Mouse (Mus musculus) midbrain, embryonic 14.5 days (tissue): Measurements from ENCODE around the gene Fiz1. TPM values are rescaled to one million over a fixed set of nuclear protein-coding genes. Genes with fewer than 3 reads are reported as not detected.
"Not testable (repeated sequence)": the region's sequence is repeated elsewhere in the genome, so short reads cannot be mapped to it uniquely, and the experiment has no call there.

Source experiments
- ATAC-seq: fragments of 200-750 bp; cut with Nextera tagmentation; 2 replicates; pipeline ENCODE4 v1.8.0; 2017; ENCODE audit warnings: moderate number of reproducible peaks, moderate library complexity; ENCODE audit not compliant: low FRiP score, low TSS enrichment
- DNase-seq: peaks from one replicate; pipeline ENCODE4 v3.0.0-alpha.2; 2015
- H3K27ac ChIP-seq: fragments of 300-500 bp; sonication (generic); replicated peaks from 2 replicates; pipeline ENCODE4 v1.5.1; 2014; ENCODE audit warnings: mild to moderate bottlenecking, low read depth, low read length, moderate library complexity
- H3K27me3 ChIP-seq: fragments of 300-500 bp; sonication (generic); 2 replicates; pipeline ENCODE4 v1.6.1; 2014; ENCODE audit warnings: low read length, control low read depth, mixed read lengths; ENCODE audit not compliant: control insufficient read depth, insufficient read depth
- H3K36me3 ChIP-seq: fragments of 300-500 bp; sonication (generic); 2 replicates; pipeline ENCODE4 v1.6.1; 2014; ENCODE audit warnings: low read length, control low read depth; ENCODE audit not compliant: control insufficient read depth, insufficient read depth
- H3K4me1 ChIP-seq: fragments of 300-500 bp; sonication (generic); 2 replicates; pipeline ENCODE4 v1.6.1; 2014; ENCODE audit warnings: mild to moderate bottlenecking, antibody characterized with exemption, low read length, control low read depth; ENCODE audit not compliant: control insufficient read depth, insufficient read depth
- H3K4me2 ChIP-seq: fragments of 300-500 bp; sonication (generic); 2 replicates; pipeline ENCODE4 v1.6.1; 2014; ENCODE audit warnings: mild to moderate bottlenecking, low read length, moderate library complexity
- H3K4me3 ChIP-seq: fragments of 300-500 bp; sonication (generic); replicated peaks from 2 replicates; pipeline ENCODE4 v1.5.1; 2014; ENCODE audit warnings: low read depth, low read length
- H3K9ac ChIP-seq: fragments of 300-500 bp; sonication (generic); replicated peaks from 2 replicates; pipeline ENCODE4 v1.6.1; 2014; ENCODE audit warnings: mild to moderate bottlenecking, low read length, moderate library complexity
- H3K9me3 ChIP-seq: fragments of 300-500 bp; sonication (generic); 2 replicates; pipeline ENCODE4 v1.6.1; 2016; ENCODE audit warnings: low read length, control low read depth, mixed read lengths; ENCODE audit not compliant: control insufficient read depth
- WGBS: fragments of 180-500 bp; shearing (Covaris S2); extraction: QIAGEN DNeasy Blood & Tissue Kit; methylation state at CpG from one replicate; pipeline ENCODE4 v1.1.7; 2014; 5-methylcytosine and 5-hydroxymethylcytosine counted together
- polyA plus RNA-seq: library from polyadenylated mRNA; unstranded; fragments of >200 nt; fragmentation: Nextera tagmentation; extraction: Ambion mirVana; gene quantifications from 2 replicates; pipeline ENCODE4 v1.2.1, GENCODE M21; 2014

Fiz1 gene
- polyA plus RNA-seq, 1 experiment from 2014 or later, result 38.0 TPM

- Histone ChIP-seq H3K27me3 (no peaks in the 10 kb centered on the region), H3K9ac (no peak overlapping the region), H3K9me3 (no peaks in the 10 kb centered on the region), H3K4me2 (no peak overlapping the region), H3K27ac (no peak overlapping the region), H3K4me3 (no peak overlapping the region), H3K4me1 (peaks cover 12% of the 10 kb centered on the region), H3K36me3 (peaks cover 8% of the 10 kb centered on the region)
- no peak for ATAC-seq
- whole genome bisulfite sequencing, result 97% methylated on average over 21 of the region's 21 CpGs
- DNase-seq, result no peak
Observed at GRCm38 (mm10) chr7:5017931-5018330, 3.4 kb upstream of the Fiz1 start.

GRCm38 (mm10) chr7:5017352-5017751 is 2.9 kb upstream of the Fiz1 start:
- Histone ChIP-seq H3K9me3 (no peaks in the 10 kb centered on the region), H3K4me3 (no peak overlapping the region), H3K27ac (no peak overlapping the region), H3K27me3 (no peaks in the 10 kb centered on the region), H3K9ac (no peak overlapping the region), H3K4me2 (no peak overlapping the region), H3K4me1 (peaks cover 12% of the 10 kb centered on the region), H3K36me3 (peaks cover 8% of the 10 kb centered on the region)
- DNase-seq (no peak), ATAC-seq (no peak)
- 91% methylated on average over 16 of the region's 16 CpGs for WGBS

- 98% methylated on average over 2 of the region's 2 CpGs for WGBS
- H3K36me3 ChIP-seq, result peaks cover 7% of the 10 kb centered on the region
- DNase-seq (no peak), ATAC-seq (no peak)
- no peak overlapping the region for H3K4me3 ChIP-seq
- no peaks in the 10 kb centered on the region for H3K27me3 ChIP-seq
- H3K9ac ChIP-seq, result no peak overlapping the region
- H3K27ac ChIP-seq, result no peak overlapping the region
- peaks cover 12% of the 10 kb centered on the region for H3K4me1 ChIP-seq
- no peaks in the 10 kb centered on the region for H3K9me3 ChIP-seq
- H3K4me2 ChIP-seq, result no peak overlapping the region
Observed at GRCm38 (mm10) chr7:5016920-5017319, 2.4 kb upstream of the Fiz1 start.

GRCm38 (mm10) chr7:5016057-5016456 is 1.6 kb upstream of the Fiz1 start:
- WGBS, result 64% methylated on average over 3 of the region's 3 CpGs
- Histone ChIP-seq H3K4me3 (peak overlapping the region; percentile 74), H3K27me3 (no peaks in the 10 kb centered on the region), H3K27ac (peak overlapping the region; percentile 97), H3K36me3 (peaks cover 16% of the 10 kb centered on the region), H3K9me3 (no peaks in the 10 kb centered on the region), H3K9ac (peak overlapping the region; percentile 64), H3K4me1 (peaks cover 5% of the 10 kb centered on the region), H3K4me2 (peak overlapping the region; percentile 64)
- ATAC-seq, result no peak
- no peak for DNase-seq

GRCm38 (mm10) chr7:5015118-5016001 is 863 bp upstream of the Fiz1 start, which contains the start of gene Gm44973:
Gene Gm44973 (plus strand): TSS chr7:5015496.
- peak; percentile 81 for ATAC-seq

GRCm38 (mm10) chr7:5012681-5013513 is 1.6 kb downstream of the Fiz1 start:
- no peak for ATAC-seq
- Histone ChIP-seq H3K4me2 (no peak overlapping the region), H3K9ac (no peak overlapping the region), H3K27ac (no peak overlapping the region), H3K4me1 (no peaks in the 10 kb centered on the region), H3K27me3 (no peaks in the 10 kb centered on the region), H3K4me3 (no peak overlapping the region), H3K9me3 (no peaks in the 10 kb centered on the region), H3K36me3 (peaks cover 48% of the 10 kb centered on the region)
- no peak for DNase-seq
- WGBS, result 93% methylated on average over 27 of the region's 27 CpGs

More at GRCm38 (mm10) chr7:5015118-5016001, 863 bp upstream of the Fiz1 start, which contains the start of gene Gm44973:
- H3K4me2 ChIP-seq, result peak within 1 kb of the TSS; percentile 64
- H3K27ac ChIP-seq, result peak within 1 kb of the TSS; percentile 97
- peak within 1 kb of the TSS; percentile 74 for H3K4me3 ChIP-seq
- under 1% methylated on average over 58 of the region's 76 CpGs for WGBS
- no peaks in the 10 kb centered on the region for H3K27me3 ChIP-seq
- H3K9ac ChIP-seq, result peak within 1 kb of the TSS; percentile 73
- H3K4me1 ChIP-seq, result 0 out of 2 replicates have a peak, but pooled peaks cover 3% of the 10 kb centered on the region
- H3K9me3 ChIP-seq, result no peaks in the 10 kb centered on the region
- DNase-seq, result peak; percentile 97
- peaks cover 23% of the 10 kb centered on the region for H3K36me3 ChIP-seq

- no peak overlapping the region for H3K27ac ChIP-seq
- WGBS, result 97% methylated on average over 26 of the region's 26 CpGs
- no peak overlapping the region for H3K4me3 ChIP-seq
- no peaks in the 10 kb centered on the region for H3K4me1 ChIP-seq
- peaks cover 61% of the 10 kb centered on the region for H3K36me3 ChIP-seq
- ATAC-seq, result no peak
- no peaks in the 10 kb centered on the region for H3K27me3 ChIP-seq
- no peak overlapping the region for H3K4me2 ChIP-seq
- no peak for DNase-seq
- H3K9me3 ChIP-seq, result no peaks in the 10 kb centered on the region
- H3K9ac ChIP-seq, result no peak overlapping the region
Observed at GRCm38 (mm10) chr7:5008229-5008628, 6.3 kb downstream of the Fiz1 start.

- H3K27ac ChIP-seq, H3K4me3 ChIP-seq, H3K9me3 ChIP-seq, ATAC-seq, H3K27me3 ChIP-seq, H3K4me1 ChIP-seq, H3K4me2 ChIP-seq, DNase-seq, H3K9ac ChIP-seq: not testable (repeated sequence)
- H3K36me3 ChIP-seq, result peaks cover 13% of the 10 kb centered on the region
- 75% methylated on average over 8 of the region's 8 CpGs for WGBS
Observed at GRCm38 (mm10) chr7:5002876-5003275, 11.6 kb downstream of the Fiz1 start.
